26 mouse cellular contexts compared by ENCODE assay signal in the genomic region with DNA sequence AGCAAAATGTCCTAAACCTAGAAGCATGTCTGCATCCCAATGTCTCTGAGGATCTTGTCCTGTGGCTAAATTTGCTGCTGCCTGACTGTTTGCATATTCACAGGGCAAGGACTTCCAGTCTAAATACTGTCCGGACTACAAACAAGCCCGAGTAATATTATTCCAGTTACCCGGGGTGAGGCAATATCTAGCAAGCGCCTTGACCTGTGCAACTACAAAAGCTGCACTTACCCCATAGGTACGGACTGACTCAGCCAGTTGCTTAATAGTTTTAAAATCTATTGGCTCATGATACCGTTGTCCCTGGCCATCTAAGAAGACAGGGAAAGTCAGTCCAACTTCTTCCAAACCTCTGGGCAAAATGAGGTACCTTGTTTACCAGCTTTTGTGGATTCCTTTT. TPM values are rescaled to one million over a fixed set of nuclear protein-coding genes. Genes with fewer than 3 reads are reported as not detected.
"Had no signal": no experiment of that assay in that cellular context is flagged by ENCODE, and none has a peak within 500 bp of the region (broad histone marks: within the 10 kb centered on the region; RNA-seq: fewer than 3 reads in every experiment).

No protein-coding gene starts in this region.

RNA-seq across cellular contexts. Expression of a gene that starts 13.2 kb away (rescaled TPM):
- total RNA-seq: heart, postnatal 10 days; heart, postnatal 14 days; heart, postnatal 25 days; heart, postnatal 36 days; heart, postnatal 4 days; hematopoietic stem cell, adult 5-6 weeks; hindbrain, postnatal 0 days; layer of hippocampus, adult 18-20 months; layer of hippocampus, postnatal 10 days; layer of hippocampus, postnatal 14 days; layer of hippocampus, postnatal 25 days had no signal
- polyA plus RNA-seq: heart, embryonic 11.5 days; heart, embryonic 12.5 days; heart, embryonic 13.5 days; heart, embryonic 14.5 days; heart, embryonic 15.5 days; heart, embryonic 16.5 days; heart, postnatal 0 days; hindbrain, embryonic 10.5 days; hindbrain, embryonic 11.5 days; hindbrain, embryonic 12.5 days; hindbrain, embryonic 13.5 days; hindbrain, embryonic 14.5 days; hindbrain, embryonic 15.5 days; hindbrain, embryonic 16.5 days; hindbrain, postnatal 0 days; inflammation-experienced regulatory T-cells, adult 6 months had no signal

RNA-seq across cellular contexts. Expression of a gene that starts 30.2 kb away (rescaled TPM):
- total RNA-seq: hematopoietic stem cell, adult 5-6 weeks had no signal
- polyA plus RNA-seq: inflammation-experienced regulatory T-cells, adult 6 months had no signal
